Mouse (Mus musculus): ENCODE results near the gene Bbof1. TPM values are rescaled to one million over a fixed set of nuclear protein-coding genes. Genes with fewer than 3 reads are reported as not detected.

Gene Bbof1
- 1.0 and 1.6 TPM in 2 replicates for polyA plus RNA-seq (2012)

DNA sequence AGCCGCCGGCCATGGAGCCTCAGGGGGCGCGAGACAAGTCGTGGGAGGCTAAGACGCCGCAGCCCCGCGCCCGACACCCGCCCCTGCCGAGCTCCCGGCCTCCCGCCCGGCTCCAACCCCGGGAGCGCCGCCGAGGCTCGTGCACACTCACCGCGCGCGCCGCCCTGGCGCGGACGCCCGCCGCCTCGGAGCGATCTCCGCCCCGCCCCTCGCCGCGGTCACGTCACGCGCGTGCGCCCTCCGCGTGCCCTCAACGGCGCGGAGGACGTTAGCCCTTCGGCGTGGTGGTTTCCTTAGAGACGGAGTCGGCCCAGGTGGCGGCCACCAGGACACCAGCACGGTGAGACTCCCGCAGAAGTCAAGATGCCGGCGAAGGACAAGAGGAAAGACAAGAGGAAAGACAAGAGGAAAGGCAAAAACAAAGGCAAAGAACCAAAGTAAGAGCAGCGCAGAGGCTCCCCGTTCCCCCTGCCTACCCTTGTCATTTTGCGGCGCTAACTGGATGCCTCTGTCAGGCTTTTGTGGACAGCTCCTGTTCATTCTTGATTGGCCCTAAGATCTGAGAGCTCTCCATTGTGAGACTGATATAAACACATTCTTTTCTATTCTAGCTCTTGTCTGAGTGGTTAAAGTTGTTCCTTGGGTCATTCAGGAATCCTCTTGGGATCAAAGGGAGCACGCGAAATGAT lies at the start of gene Bbof1, which contains the start of gene Entpd5:
TSS of gene Bbof1 (plus strand) at position 253 of the 689 bp plus-strand sequence.
TSS of gene Entpd5 (minus strand) at position 211 of the 689 bp plus-strand sequence.
- TF ChIP-seq GATA1 (IDR thresholded peaks at IDR 0.05; ENCODE audit: low read length) = no peak

DNA sequence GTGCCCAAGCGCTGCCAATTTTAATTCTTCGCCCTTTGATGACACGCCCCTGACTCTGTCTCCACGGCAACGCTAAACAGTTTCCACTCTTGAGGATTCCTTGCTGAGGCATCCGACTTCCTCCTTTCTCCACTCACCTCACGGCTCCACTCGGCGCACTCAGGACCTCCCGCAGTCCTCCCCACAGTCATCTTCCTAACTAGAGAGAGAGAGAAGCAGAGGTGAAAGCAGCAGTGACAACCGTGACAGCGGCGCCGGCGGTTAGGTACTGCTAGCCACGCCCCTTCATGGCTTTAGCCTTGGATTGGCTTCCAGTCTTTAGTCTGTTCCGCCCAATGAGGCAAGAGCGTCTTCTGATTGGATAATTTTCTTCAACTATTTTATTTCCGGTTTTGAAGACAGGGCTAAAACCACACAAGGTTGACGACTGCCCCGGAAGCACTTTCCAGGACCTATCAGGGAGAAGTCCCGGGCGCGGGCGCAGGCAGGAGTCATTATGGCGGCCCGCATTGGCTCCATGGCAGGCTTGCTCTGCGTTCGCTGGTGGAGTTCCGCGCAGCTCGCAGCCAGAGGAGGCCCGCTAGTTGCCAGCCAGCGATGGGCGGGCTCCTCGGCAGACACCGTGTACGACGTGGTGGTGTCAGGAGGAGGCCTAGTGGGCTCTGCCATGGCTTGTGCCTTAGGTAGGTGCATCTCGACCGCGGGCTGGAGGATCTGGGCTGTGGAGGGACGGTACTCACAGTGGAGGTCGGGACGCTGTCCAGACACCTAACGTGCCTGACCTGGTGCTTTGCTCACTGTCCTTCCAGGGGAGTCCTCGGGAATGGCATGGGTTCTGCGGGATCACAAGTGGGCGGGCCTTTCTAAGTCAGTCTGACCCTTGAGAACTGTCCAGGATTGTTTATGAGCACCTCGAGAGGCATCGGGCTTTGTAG lies 47.0 kb upstream of the Bbof1 start, which contains the start of the genes Coq6 and Fam161b:
TSS of gene Coq6 (plus strand) at position 103 of the 935 bp plus-strand sequence.
TSS of gene Fam161b (minus strand) at position 279 of the 935 bp plus-strand sequence.
- TF ChIP-seq GATA1 (IDR thresholded peaks at IDR 0.05; ENCODE audit: low read length) = no peak

DNA sequence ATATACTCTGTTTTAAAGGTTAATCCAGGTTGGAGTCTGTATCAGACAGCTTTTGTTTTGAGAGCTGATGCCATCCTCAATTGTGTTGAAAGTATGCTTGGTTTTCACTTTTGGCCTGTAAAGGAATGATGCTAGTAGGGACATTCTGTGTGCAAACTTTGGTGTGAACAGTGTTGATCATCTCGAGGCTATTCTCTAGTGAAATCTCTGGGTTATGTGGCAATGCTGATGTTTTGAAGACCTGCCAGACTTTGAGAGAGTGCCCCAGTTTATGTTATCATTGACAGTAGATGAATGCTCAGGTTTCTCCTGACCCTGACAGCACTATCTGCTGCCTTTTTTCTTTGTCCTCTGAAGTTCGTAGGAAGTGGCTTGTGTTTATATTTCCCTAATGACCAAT lies 46.0 kb upstream of the Bbof1 start:
- no peak for TF ChIP-seq GATA1 (IDR thresholded peaks at IDR 0.05; ENCODE audit: low read length)

DNA sequence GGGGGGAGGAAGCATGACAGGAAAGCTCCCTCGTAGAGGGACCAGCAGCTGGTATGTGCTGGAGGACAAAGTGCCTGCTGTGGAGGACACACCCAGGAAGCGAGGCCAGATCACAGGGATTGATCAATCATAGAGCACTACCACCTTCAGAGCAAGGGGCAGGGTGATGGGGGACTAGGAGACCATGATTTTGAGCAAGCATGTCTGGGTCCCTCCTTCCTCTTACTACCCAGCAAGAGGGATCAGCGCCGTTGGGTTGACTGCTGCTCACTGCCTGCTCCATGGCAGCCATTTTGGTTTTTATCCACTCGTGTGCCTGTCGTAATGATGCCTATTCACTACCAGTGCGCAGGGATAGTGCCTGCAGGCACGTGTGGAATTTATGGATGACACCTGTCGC lies 44.6 kb upstream of the Bbof1 start:
- TF ChIP-seq GATA1 (IDR thresholded peaks at IDR 0.05; ENCODE audit: low read length) = no peak

DNA sequence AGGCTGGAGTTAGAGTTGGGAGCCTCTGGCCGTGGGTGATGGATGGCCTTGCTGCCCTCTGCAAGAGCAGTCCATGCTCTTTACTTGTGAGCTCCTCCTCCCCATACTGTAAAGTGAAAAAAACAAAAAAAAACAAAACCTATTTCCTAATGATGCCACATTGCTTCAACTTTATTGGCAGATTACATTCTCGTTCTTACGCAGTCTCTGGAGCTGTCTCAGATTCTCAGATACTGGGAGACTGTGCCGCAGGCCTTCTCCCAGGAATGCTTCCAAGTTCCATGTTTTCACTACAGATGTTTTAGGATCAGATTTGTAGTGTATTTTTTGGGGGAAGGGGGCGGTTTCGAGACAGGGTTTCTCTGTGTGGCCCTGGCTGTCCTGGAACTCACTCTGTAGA lies 43.7 kb upstream of the Bbof1 start:
- TF ChIP-seq GATA1 (IDR thresholded peaks at IDR 0.05; ENCODE audit: low read length) = no peak

DNA sequence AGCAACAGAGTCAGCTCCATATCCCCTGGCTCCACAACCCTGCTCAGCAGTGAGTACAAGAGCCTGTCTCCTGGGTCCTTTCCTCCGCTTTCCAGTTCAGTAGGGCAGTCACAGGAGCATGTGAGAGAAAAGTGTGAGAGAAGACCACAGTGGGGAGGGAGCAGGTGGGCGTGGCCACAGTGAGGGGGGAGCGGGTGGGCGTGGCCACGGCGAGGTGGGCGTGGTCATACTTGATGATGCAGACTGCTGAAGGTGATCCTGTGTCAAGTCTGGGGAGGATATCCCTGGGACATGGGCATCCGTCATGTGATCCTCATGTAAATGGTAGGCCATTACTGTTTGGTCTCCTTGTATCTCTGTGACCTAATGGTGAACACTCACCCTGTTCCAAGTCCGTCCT lies 41.9 kb upstream of the Bbof1 start:
- TF ChIP-seq GATA1 (IDR thresholded peaks at IDR 0.05; ENCODE audit: low read length) = no peak

DNA sequence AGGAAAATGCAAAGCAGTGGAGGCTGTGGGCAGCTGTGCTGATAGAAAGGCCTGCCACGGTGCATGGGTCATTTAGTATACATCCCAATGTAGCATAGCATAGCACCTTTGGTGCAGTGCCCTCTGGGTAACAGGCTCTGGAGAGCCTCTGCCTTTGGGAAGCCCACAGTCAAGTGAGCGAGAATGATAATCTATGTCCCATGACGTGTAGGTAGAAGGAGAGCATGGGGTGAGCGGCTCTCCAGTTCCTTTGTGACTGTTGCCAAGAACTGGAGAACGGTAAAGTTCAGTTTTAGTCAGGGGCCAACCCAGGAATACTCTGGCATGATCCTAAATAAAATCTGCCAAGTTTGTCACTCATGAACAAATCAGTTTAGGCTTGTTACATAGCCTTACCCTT lies 37.2 kb upstream of the Bbof1 start:
- TF ChIP-seq GATA1 (IDR thresholded peaks at IDR 0.05; ENCODE audit: low read length) = no peak

DNA sequence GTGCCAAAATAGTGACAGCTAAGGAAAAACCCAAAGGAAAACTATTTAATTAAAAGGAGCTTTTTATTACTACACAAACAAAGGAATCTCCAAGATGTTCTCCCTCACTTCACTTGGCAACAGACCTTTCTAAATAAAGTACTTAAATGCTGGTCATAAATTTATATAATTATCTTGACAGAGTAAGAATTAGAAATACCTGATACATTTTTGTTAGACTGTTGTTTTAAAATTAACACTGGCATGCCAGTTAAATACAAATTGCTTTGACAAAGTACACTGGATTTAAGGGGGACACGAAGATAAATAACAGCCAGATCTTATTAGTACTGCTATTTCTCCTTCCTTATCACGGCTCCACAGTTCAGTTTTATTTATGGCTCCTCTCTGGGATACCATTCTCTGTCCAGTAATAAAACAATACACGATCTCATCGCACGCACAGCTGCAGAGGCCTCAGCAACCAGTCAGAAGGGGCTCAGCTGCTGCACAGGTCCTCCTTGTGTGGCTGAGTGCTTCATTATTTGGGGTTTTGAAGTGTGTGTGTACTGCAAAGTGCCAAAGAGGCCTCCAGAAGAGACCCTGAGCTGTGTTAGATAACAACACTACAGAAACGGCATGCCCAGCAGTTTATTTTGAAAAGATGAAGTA lies 34.9 kb upstream of the Bbof1 start:
- TF ChIP-seq GATA1 (IDR thresholded peaks at IDR 0.05; ENCODE audit: low read length) = no peak

DNA sequence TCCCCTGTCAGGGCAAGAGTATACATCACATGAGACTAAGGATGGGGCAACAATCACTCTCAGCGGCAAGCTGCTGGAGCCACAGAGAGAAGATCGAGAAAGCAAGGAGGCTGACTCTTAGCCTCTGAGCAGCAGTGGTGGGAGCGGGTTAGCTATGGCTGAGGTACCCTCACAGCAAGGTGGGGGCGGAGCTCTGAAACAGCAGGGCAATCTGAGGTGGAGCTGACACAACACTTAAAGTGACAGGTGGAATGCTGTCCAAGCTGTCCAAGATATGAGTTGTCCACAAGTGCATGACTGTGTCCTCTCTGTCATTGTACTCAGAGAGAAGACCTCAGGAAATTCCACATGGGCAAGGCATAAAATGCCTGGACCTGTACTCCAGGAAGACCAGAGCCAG lies 26.5 kb upstream of the Bbof1 start:
- TF ChIP-seq GATA1 (IDR thresholded peaks at IDR 0.05; ENCODE audit: low read length) = no peak

DNA sequence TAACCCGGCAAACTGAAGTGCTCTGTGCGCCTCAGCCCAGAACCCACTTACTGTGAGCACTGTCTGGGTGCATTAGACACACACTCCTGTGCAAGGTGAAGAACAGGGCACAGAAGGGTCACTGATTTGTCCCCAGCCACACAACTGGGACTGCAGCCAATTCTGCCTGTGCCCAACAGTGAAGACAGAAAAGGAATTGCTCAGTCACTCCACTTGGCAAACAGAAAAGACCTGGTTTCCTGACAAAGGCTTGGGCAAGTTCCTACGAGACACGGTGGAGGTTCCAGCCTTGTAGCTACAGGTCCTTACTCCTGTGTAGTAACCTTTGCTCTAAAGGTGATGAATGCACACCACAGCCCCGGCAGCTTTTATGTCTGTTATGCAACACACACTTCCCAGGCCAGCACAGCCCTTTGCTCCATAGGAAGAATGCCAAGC lies 24.2 kb upstream of the Bbof1 start:
- no peak for TF ChIP-seq GATA1 (IDR thresholded peaks at IDR 0.05; ENCODE audit: low read length)

DNA sequence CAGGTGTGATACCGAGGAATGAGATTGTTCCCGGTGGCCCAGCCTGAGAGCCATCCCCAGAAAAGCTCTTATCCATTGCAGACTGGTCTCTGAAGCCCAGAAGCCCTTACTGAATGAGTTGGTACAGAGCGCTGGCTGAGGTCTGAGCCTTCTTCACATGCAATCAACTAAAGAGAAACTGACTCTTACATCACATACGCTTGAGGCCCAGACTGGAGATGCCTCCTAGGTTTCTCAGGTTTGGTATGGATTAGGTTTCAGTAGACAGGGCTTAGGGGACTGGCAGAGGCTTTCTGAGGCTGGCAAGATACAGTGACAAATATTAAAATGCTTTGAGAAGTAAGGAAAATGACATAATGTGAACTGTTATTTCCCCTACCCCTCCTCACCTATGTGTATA lies 23.5 kb upstream of the Bbof1 start:
- TF ChIP-seq GATA1 (IDR thresholded peaks at IDR 0.05; ENCODE audit: low read length) = no peak

DNA sequence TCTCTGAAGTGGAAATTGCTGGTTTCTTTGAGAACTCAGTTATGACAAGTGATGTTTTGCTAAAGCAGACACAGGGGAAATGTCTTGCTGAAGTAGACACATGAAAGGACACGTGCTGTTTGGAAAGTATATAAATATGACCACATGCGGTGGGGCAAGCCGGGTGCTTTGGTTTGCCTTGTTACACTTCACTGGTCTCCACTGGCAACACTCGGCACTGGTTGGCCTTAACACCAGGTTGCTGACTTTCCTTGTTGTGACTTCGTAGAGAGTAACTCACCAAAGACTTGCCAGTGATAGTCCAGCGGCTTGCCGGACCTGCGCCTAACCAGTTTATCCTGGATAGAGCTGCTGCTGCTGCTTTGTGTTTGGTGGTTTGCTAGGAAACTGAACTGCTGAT lies 20.8 kb upstream of the Bbof1 start:
- TF ChIP-seq GATA1 (IDR thresholded peaks at IDR 0.05; ENCODE audit: low read length) = no peak

DNA sequence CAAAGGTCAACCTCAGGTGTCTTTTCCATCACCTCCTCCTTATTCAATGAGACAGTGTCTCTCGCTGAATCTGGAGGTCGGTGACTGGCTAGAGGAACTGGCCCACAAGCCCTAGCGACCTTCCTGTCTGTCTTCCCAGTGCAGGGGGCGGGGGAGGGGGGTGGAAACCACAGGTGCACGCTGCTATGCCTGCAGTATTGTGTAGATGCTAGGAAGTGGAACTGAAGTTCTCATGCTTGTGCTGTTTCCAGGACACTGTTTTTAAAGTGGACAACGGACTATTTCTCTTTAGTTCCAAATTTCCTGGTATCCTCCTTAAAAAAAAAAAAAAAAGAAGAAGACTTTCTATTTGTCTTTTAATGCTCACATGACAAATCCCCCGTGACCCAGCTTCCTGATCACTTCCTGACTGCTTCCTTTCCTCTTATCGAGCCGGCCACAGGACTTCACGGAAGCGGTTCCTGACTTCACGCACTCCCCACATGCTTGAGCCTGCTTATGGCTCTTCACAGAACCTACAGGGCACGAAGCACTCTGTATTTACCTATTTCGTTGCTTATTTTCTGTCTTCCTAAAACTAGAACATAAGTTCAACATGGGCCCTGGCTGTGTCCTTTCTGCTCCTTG lies 20.0 kb upstream of the Bbof1 start:
- no peak for TF ChIP-seq GATA1 (IDR thresholded peaks at IDR 0.05; ENCODE audit: low read length)

DNA sequence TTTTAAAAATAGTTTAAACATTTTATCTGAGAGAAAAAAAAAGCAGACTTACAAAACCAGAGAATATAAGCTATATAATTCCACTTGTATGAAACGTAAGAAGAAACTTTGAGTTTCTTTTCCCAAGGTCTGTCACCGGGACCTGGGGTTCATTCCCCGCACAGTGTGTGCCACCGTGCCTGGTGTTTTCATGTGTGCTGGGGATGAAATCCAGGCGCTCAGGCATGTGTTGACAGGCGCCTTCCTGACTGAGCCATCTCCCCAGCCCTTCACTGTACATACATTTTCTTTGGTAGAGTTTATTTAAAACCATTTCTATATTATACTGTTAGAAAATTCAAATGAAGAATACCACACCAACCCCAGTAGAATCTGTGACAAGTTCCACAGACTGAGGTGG lies 18.5 kb upstream of the Bbof1 start:
- TF ChIP-seq GATA1 (IDR thresholded peaks at IDR 0.05; ENCODE audit: low read length) = no peak

DNA sequence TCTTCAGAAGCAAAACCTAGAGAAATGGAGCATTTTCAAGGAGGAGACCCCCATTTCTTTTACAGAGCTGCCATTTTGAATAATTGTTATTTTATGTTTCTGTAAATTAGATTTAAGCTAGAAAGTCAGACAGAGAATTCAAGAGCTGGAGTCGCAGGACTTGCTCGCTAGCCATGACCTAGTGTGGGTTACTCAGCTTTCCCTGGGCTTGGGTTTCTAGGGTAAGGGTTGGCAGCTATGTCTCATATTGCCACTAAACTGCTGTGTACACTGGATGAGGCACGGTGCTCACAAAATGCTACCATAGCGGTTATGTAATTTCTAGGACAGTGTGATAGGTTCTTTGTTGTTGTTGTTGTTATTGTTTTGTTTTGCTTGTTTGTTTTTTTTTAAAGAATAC lies 16.2 kb upstream of the Bbof1 start:
- TF ChIP-seq GATA1 (IDR thresholded peaks at IDR 0.05; ENCODE audit: low read length) = no peak

Measured in G1E-ER4 (cell line).